Mouse (Mus musculus): ENCODE results near the gene Edc3. TPM values are rescaled to one million over a fixed set of nuclear protein-coding genes. Genes with fewer than 3 reads are reported as not detected.

Edc3 gene
- total and polyA plus RNA-seq, 2 experiments from 2014 or later, result 3.7 to 10.6 TPM

DNA sequence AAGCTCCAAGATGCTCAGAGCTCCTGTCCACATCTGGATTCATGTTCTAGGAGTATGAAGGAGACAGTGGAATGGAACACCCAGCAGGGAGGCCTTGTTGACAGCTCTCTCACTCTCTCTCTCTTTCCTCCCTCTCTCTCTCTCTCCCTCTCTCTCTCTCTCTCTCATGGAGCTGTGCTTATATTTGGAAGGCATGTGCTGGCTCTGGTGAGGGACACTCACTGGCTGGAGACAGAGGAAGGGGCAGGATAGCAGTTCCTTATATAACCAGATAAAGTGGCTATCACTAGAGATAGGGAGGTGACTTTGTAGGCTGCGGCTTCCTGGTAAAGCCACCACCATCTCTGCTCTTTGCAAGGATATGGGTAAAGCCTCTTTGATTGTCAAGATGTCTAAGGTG, 61.9 kb downstream of the Edc3 start:
- no peaks in the 10 kb centered on the region for H3K36me3 ChIP-seq (replicated peaks; ENCODE audit: control insufficient read depth, insufficient read depth, low read length)
- H3K9me3 ChIP-seq (replicated peaks; ENCODE audit: control insufficient read depth, low read length), result no peaks in the 10 kb centered on the region
- TF ChIP-seq CTCF (IDR thresholded peaks at IDR 0.05; ENCODE audit: low read depth) (no peak), EP300 (IDR thresholded peaks at IDR 0.05; ENCODE audit: low read depth) (0 out of 2 replicates have a peak, but pooled peaks have one; percentile 23)
- no peak overlapping the region; the same call in 1 of the 2 replicates for H3K4me2 ChIP-seq (ENCODE audit: low read depth, low read length)
- H3K9ac ChIP-seq (replicated peaks; ENCODE audit: low read depth, low read length), result no peak overlapping the region
- no peak overlapping the region for H3K4me3 ChIP-seq (ENCODE audit: low read depth, low read length)
- H3K27me3 ChIP-seq (ENCODE audit: control insufficient read depth, insufficient read depth, low read length), result no peaks in the 10 kb centered on the region
- peaks cover 27% of the 10 kb centered on the region for H3K4me1 ChIP-seq (ENCODE audit: control insufficient read depth, insufficient read depth)
- DNase-seq (ENCODE audit: low spot score) (peak; percentile 10), ATAC-seq (ENCODE audit: insufficient read depth, low read depth) (0 out of 2 replicates have a peak, but pooled peaks have one; percentile 11)
- H3K27ac ChIP-seq (ENCODE audit: low read depth), result peak overlapping the region; percentile 79
- WGBS, result 15% methylated on average over 1 of the region's 1 CpGs

DNA sequence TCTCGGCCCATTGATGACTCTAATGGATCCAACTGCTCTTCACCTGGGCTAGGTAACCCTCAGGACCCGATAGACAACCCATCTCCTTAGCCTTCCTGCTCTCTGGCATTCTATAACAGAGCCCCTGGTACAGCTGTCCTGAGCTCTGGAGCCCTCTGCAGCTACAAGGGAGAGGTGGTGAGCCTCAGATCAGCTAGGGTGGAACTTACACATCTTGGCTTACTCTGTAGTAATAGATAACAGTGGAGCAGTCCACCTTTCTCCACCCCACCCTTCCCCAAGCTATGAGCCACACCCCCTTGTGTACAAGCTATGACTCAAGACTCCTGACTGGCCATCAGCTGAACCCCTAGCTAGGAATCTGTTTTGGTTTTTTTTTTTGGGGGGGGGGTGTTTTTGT, 62.5 kb downstream of the Edc3 start:
- Histone ChIP-seq H3K4me2 (ENCODE audit: low read depth, low read length) (no peak overlapping the region), H3K4me1 (ENCODE audit: control insufficient read depth, insufficient read depth) (peaks cover 27% of the 10 kb centered on the region)

DNA sequence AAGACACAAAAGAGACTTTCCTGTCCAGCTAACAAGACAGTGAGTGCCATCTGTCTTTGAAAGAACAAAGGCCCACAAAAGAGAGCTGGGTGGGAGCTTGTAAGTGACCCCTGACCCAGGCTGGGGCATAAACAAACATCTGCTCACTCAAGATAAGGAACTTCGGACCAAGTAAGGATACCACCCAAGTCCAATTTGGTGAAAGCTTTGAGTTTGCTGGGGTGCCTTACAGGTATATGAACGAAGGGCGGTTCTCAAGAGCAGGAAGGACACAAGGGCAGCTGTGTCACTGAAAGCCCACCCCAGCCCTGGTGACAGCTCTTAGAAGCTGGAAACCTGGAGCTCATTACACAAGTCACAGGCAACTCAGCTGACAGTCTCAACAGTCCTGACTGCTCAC, 65.4 kb downstream of the Edc3 start:
- H3K27ac ChIP-seq (ENCODE audit: low read depth), result no peak overlapping the region

More for the DNA sequence above, 62.5 kb downstream of the Edc3 start:
- no peaks in the 10 kb centered on the region for H3K27me3 ChIP-seq (ENCODE audit: control insufficient read depth, insufficient read depth, low read length)
- peak overlapping the region; percentile 27; the same call in 1 of the 2 replicates for H3K27ac ChIP-seq (ENCODE audit: low read depth)
- 91% methylated on average over 2 of the region's 2 CpGs for WGBS
- H3K9me3 ChIP-seq (replicated peaks; ENCODE audit: control insufficient read depth, low read length), result no peaks in the 10 kb centered on the region
- H3K4me3 ChIP-seq (ENCODE audit: low read depth, low read length), result no peak overlapping the region
- H3K9ac ChIP-seq (replicated peaks; ENCODE audit: low read depth, low read length), result no peak overlapping the region
- H3K36me3 ChIP-seq (replicated peaks; ENCODE audit: control insufficient read depth, insufficient read depth, low read length), result no peaks in the 10 kb centered on the region
- TF ChIP-seq CTCF (IDR thresholded peaks at IDR 0.05; ENCODE audit: low read depth) (no peak), EP300 (IDR thresholded peaks at IDR 0.05; ENCODE audit: low read depth) (no peak)
- DNase-seq (ENCODE audit: low spot score) (no peak), ATAC-seq (ENCODE audit: insufficient read depth, low read depth) (no peak)

DNA sequence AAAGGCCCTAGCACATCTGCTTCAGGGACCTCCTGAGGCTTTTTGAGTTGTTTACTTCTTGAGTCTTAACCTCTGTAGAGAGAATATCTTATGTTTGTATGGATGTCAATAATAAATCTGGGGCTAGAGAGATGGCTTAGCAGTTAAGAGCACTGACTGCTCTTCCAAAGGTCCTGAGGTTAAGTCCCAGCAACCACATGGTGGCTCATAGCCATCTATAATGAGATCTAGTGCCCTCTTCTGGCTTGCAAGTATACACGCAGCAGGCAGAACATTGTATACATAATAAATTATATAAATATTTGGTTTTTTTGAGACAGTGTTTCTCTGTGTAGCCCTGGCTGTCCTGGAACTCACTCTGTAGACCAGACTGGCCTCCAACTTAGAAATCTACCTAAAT, 65.8 kb downstream of the Edc3 start:
- H3K27me3 ChIP-seq (ENCODE audit: control insufficient read depth, insufficient read depth, low read length), result no peaks in the 10 kb centered on the region
- DNase-seq (ENCODE audit: low spot score) (no peak), ATAC-seq (ENCODE audit: insufficient read depth, low read depth) (no peak)
- peak; percentile 43 for TF ChIP-seq CTCF (IDR thresholded peaks at IDR 0.05; ENCODE audit: low read depth)
- TF ChIP-seq EP300 (IDR thresholded peaks at IDR 0.05; ENCODE audit: low read depth), result no peak
- H3K9me3 ChIP-seq (replicated peaks; ENCODE audit: control insufficient read depth, low read length), result no peaks in the 10 kb centered on the region
- H3K4me1 ChIP-seq (ENCODE audit: control insufficient read depth, insufficient read depth), result peaks cover 13% of the 10 kb centered on the region
- no peak overlapping the region for H3K27ac ChIP-seq (ENCODE audit: low read depth)
- H3K9ac ChIP-seq (replicated peaks; ENCODE audit: low read depth, low read length), result no peak overlapping the region
- H3K4me2 ChIP-seq (ENCODE audit: low read depth, low read length), result no peak overlapping the region
- H3K36me3 ChIP-seq (replicated peaks; ENCODE audit: control insufficient read depth, insufficient read depth, low read length), result no peaks in the 10 kb centered on the region
- WGBS, result 10% methylated on average over 1 of the region's 1 CpGs
- no peak overlapping the region for H3K4me3 ChIP-seq (ENCODE audit: low read depth, low read length)

More for the DNA sequence above, 65.4 kb downstream of the Edc3 start:
- no peak for TF ChIP-seq EP300 (IDR thresholded peaks at IDR 0.05; ENCODE audit: low read depth)
- no peak for TF ChIP-seq CTCF (IDR thresholded peaks at IDR 0.05; ENCODE audit: low read depth)
- H3K9ac ChIP-seq (replicated peaks; ENCODE audit: low read depth, low read length), result no peak overlapping the region
- DNase-seq (ENCODE audit: low spot score) (no peak), ATAC-seq (ENCODE audit: insufficient read depth, low read depth) (no peak)
- no peak overlapping the region for H3K4me3 ChIP-seq (ENCODE audit: low read depth, low read length)
- peaks cover 17% of the 10 kb centered on the region for H3K4me1 ChIP-seq (ENCODE audit: control insufficient read depth, insufficient read depth)
- H3K36me3 ChIP-seq (replicated peaks; ENCODE audit: control insufficient read depth, insufficient read depth, low read length), result no peaks in the 10 kb centered on the region
- 62% methylated on average over 3 of the region's 3 CpGs for WGBS
- H3K4me2 ChIP-seq (ENCODE audit: low read depth, low read length), result no peak overlapping the region
- no peaks in the 10 kb centered on the region for H3K9me3 ChIP-seq (replicated peaks; ENCODE audit: control insufficient read depth, low read length)
- H3K27me3 ChIP-seq (ENCODE audit: control insufficient read depth, insufficient read depth, low read length), result no peaks in the 10 kb centered on the region

DNA sequence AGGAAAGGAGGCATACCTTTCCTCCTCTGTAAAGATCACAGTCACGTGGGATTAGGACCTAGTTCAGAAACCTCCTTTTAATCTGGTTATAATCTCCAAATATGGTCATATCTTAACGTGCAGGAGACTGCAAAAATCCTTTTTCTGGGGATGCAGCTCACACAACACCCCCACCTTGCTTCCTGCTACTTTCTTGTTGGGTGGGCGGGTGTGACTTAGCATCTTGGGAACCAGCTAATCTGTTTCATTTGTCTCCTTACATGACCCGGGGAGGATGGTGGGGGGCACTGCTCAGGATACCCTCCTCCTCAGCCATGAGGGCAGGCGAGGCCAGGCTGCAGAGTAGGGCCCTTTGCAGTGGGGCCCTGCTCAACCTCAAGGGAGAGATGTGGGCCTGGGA, 66.7 kb downstream of the Edc3 start:
- Histone ChIP-seq H3K4me1 (ENCODE audit: control insufficient read depth, insufficient read depth) (peaks cover 4% of the 10 kb centered on the region; the same call in 1 of the 2 replicates), H3K36me3 (replicated peaks; ENCODE audit: control insufficient read depth, insufficient read depth, low read length) (no peaks in the 10 kb centered on the region), H3K4me2 (ENCODE audit: low read depth, low read length) (no peak overlapping the region), H3K9me3 (replicated peaks; ENCODE audit: control insufficient read depth, low read length) (no peaks in the 10 kb centered on the region), H3K27ac (ENCODE audit: low read depth) (no peak overlapping the region), H3K27me3 (ENCODE audit: control insufficient read depth, insufficient read depth, low read length) (no peaks in the 10 kb centered on the region), H3K9ac (replicated peaks; ENCODE audit: low read depth, low read length) (no peak overlapping the region), H3K4me3 (ENCODE audit: low read depth, low read length) (no peak overlapping the region)
- 63% methylated on average over 5 of the region's 5 CpGs for WGBS
- DNase-seq (ENCODE audit: low spot score) (no peak), ATAC-seq (ENCODE audit: insufficient read depth, low read depth) (no peak)
- no peak for TF ChIP-seq EP300 (IDR thresholded peaks at IDR 0.05; ENCODE audit: low read depth)
- TF ChIP-seq CTCF (IDR thresholded peaks at IDR 0.05; ENCODE audit: low read depth), result no peak

DNA sequence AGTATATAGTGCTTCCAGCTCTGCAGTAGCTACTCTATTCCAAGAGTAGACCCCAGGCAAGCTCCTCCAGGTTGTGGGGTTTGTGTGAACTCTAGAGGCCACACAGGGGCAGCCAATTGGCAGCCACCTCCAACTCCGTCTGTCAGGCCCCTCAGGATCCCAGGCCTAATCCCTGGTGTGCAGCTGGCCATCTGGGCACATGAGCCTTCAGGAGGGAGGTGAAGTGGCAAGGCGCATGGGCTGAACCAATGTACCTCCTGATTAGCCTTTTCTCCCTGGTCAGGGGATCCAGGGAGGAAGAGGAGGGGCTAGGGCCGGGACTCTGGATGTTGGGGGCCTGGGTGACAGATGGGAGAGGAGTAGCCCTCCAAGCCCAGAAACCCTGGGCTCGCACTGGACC, 67.4 kb downstream of the Edc3 start:
- ATAC-seq (ENCODE audit: insufficient read depth, low read depth) (no peak), DNase-seq (ENCODE audit: low spot score) (no peak)
- 53% methylated on average over 4 of the region's 4 CpGs for WGBS
- Histone ChIP-seq H3K9ac (replicated peaks; ENCODE audit: low read depth, low read length) (no peak overlapping the region), H3K4me1 (ENCODE audit: control insufficient read depth, insufficient read depth) (no peaks in the 10 kb centered on the region), H3K27ac (ENCODE audit: low read depth) (no peak overlapping the region), H3K9me3 (replicated peaks; ENCODE audit: control insufficient read depth, low read length) (no peaks in the 10 kb centered on the region), H3K4me2 (ENCODE audit: low read depth, low read length) (no peak overlapping the region), H3K4me3 (ENCODE audit: low read depth, low read length) (no peak overlapping the region), H3K36me3 (replicated peaks; ENCODE audit: control insufficient read depth, insufficient read depth, low read length) (no peaks in the 10 kb centered on the region), H3K27me3 (ENCODE audit: control insufficient read depth, insufficient read depth, low read length) (no peaks in the 10 kb centered on the region)
- TF ChIP-seq EP300 (IDR thresholded peaks at IDR 0.05; ENCODE audit: low read depth) (no peak), CTCF (IDR thresholded peaks at IDR 0.05; ENCODE audit: low read depth) (no peak)

Data from heart, postnatal 0 days (tissue).